Mouse (Mus musculus) small intestine, adult 2 months (tissue): ENCODE data around the gene Abcb11.

Source experiments
- CTCF ChIP-seq: fragments of 200-500 bp; IDR thresholded peaks from 2 replicates; pipeline ENCODE4 v1.5.1; 2012; ENCODE audit warnings: low read depth, mild to moderate bottlenecking, control low read depth, inconsistent platforms, low read length, moderate library complexity, mixed read lengths; ENCODE audit not compliant: insufficient replicate concordance, insufficient read length; ENCODE audit errors: extremely low read depth
- POLR2A ChIP-seq: fragments of 200-500 bp; IDR thresholded peaks from 2 replicates; pipeline ENCODE4 v1.6.1; 2012; ENCODE audit warnings: low read depth, mild to moderate bottlenecking, control low read depth, inconsistent platforms, low read length, moderate library complexity

DNA sequence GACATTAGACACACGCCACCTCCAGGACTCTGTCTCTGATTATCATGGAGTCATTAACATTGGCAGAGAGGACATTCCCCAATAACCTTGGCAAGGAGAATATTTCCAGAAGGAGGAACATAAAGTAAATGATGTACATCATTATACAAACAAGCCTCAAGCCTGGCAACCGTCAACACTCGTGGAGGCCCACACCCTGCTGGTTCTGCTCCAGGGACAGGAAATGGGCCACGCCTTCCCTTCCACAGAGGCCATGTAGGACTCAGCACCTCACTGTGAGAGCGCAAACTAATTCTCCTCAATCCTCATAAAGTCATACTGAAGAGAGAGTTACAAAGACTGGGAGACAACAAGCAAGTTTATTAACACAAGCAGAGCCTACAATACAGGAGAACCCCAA is 148.9 kb downstream of the Abcb11 start:
- no peak for TF ChIP-seq POLR2A
- TF ChIP-seq CTCF: no peak
